Mouse (Mus musculus): Measurements from ENCODE around the gene Ube2m.

The Ube2m gene

GRCm38 (mm10) chr7:13033451-13034147 is 4.5 kb downstream of the Ube2m start:
- peak; percentile 26 to 43 for DNase-seq

- DNase-seq: peak in 1 of 2 experiments; percentile 6
Observed at GRCm38 (mm10) chr7:13032541-13032940, 5.5 kb downstream of the Ube2m start.

- no peak for DNase-seq
Observed at GRCm38 (mm10) chr7:13031983-13032382, 6.1 kb downstream of the Ube2m start.

- DNase-seq: peak; percentile 43 to 59
Observed at GRCm38 (mm10) chr7:13031069-13031468, 7.0 kb downstream of the Ube2m start.

GRCm38 (mm10) chr7:13028986-13029385 is 9.1 kb downstream of the Ube2m start:
- no peak for DNase-seq

GRCm38 (mm10) chr7:13025511-13026112 is 12.5 kb downstream of the Ube2m start:
- DNase-seq: no peak

- peak; percentile 92 to 94 for DNase-seq
Observed at GRCm38 (mm10) chr7:13024805-13025204, 13.3 kb downstream of the Ube2m start.

- peak; percentile 96 to 98 for DNase-seq
Observed at GRCm38 (mm10) chr7:13023928-13024731, 13.9 kb downstream of the Ube2m start.

GRCm38 (mm10) chr7:13022773-13023535 is 15.1 kb downstream of the Ube2m start:
- peak; percentile 56 to 57 for DNase-seq

- DNase-seq: no peak
Observed at GRCm38 (mm10) chr7:13015217-13015616, 22.9 kb downstream of the Ube2m start.

GRCm38 (mm10) chr7:13014275-13014839 is 23.7 kb downstream of the Ube2m start:
- DNase-seq: no peak

GRCm38 (mm10) chr7:13013671-13014070 is 24.4 kb downstream of the Ube2m start:
- no peak for DNase-seq

- DNase-seq: peak in 1 of 2 experiments; percentile 17
Observed at GRCm38 (mm10) chr7:13010005-13010908, 27.8 kb downstream of the Ube2m start, which contains the start of gene Zbtb45. Gene Zbtb45 (minus strand): TSS chr7:13010034.

GRCm38 (mm10) chr7:13009143-13010004 is 28.7 kb downstream of the Ube2m start:
- DNase-seq: peak; percentile 95

- DNase-seq: peak in 1 of 2 experiments; percentile 27
Observed at GRCm38 (mm10) chr7:13007341-13008092, 30.6 kb downstream of the Ube2m start.

GRCm38 (mm10) chr7:13006531-13006930 is 31.5 kb downstream of the Ube2m start:
- DNase-seq: no peak

GRCm38 (mm10) chr7:13006011-13006410 is 32.1 kb downstream of the Ube2m start:
- DNase-seq: peak; percentile 55 to 56

- no peak for DNase-seq
Observed at GRCm38 (mm10) chr7:13003380-13003779, 34.7 kb downstream of the Ube2m start.

GRCm38 (mm10) chr7:13001584-13001983 is 36.5 kb downstream of the Ube2m start:
- DNase-seq: no peak
